Mouse (Mus musculus): ENCODE results near the gene Plekhh3.
"Not testable (repeated sequence)": the region's sequence is repeated elsewhere in the genome, so short reads cannot be mapped to it uniquely, and the experiment has no call there.

Plekhh3 gene

GRCm38 (mm10) chr11:101128996-101129577 is 42.1 kb downstream of the Plekhh3 start:
- CTCF ChIA-PET = interaction anchor here (0.7 kb wide), 1 partner anchor 9 kb away, joined by 6 read pairs; the partner anchor contains the start of genes Retreg3 and Tubg1

- CTCF ChIA-PET = interaction anchor here (0.6 kb wide), 1 partner anchor 28 kb away, joined by 21 read pairs; no protein-coding TSS in a partner anchor
Observed at GRCm38 (mm10) chr11:101127075-101127474, 44.1 kb downstream of the Plekhh3 start.

- CTCF ChIA-PET = not testable (repeated sequence)
Observed at GRCm38 (mm10) chr11:101125008-101125407, 46.1 kb downstream of the Plekhh3 start.

- CTCF ChIA-PET = not testable (repeated sequence)
Observed at GRCm38 (mm10) chr11:101124494-101124893, 46.7 kb downstream of the Plekhh3 start.

GRCm38 (mm10) chr11:101120545-101121188 is 50.5 kb downstream of the Plekhh3 start:
- CTCF ChIA-PET = interaction anchor here (0.7 kb wide), 1 partner anchor 30 kb away, joined by 4 read pairs; no protein-coding TSS in a partner anchor

GRCm38 (mm10) chr11:101119761-101120544 is 51.2 kb downstream of the Plekhh3 start, which contains the start of the genes Retreg3 and Tubg1:
TSS of gene Retreg3 (minus strand) at chr11:101119893.
TSS of gene Tubg1 (plus strand) at chr11:101119938.
- CTCF ChIA-PET = interaction anchor here (0.6 to 0.7 kb wide), 2 partner anchors 9 to 31 kb away, joined by 4 to 6 read pairs; no protein-coding TSS in a partner anchor

GRCm38 (mm10) chr11:101119131-101119760 is 51.9 kb downstream of the Plekhh3 start:
- CTCF ChIA-PET = interaction anchor here (0.6 to 0.7 kb wide), 2 partner anchors 55 to 176 kb away, joined by 3 to 12 read pairs; no protein-coding TSS in a partner anchor

GRCm38 (mm10) chr11:101118105-101118504 is 53.0 kb downstream of the Plekhh3 start:
- CTCF ChIA-PET = interaction anchor here (0.6 to 1.1 kb wide), 2 partner anchors 23 to 81 kb away, joined by 3 to 4 read pairs; partner anchors contain the start of gene Psmc3ip

GRCm38 (mm10) chr11:101115564-101115963 is 55.6 kb downstream of the Plekhh3 start:
- CTCF ChIA-PET = no interaction called here

Measured in spleen, embryonic (tissue).